Mouse (Mus musculus) erythroblast, embryonic 14.5 days (primary cell): Measurements from ENCODE around the gene Rab25.

ENCODE experiments used
- GATA1 ChIP-seq: IDR thresholded peaks from 2 replicates; pipeline ENCODE4 v1.6.1; 2012; ENCODE audit warnings: low read length, inconsistent platforms, mixed read lengths
- TAL1 ChIP-seq: IDR thresholded peaks from 3 replicates; pipeline ENCODE4 v1.6.1; 2012; ENCODE audit warnings: low read length, inconsistent platforms, mixed read lengths

GRCm38 (mm10) chr3:88499580-88499979 is 48.5 kb downstream of the Rab25 start:
- TF ChIP-seq GATA1: no peak
- TF ChIP-seq TAL1: no peak
